Mouse (Mus musculus) lung, embryonic 14.5 days (tissue): ENCODE data around the gene Lrch3. TPM values are rescaled to one million over a fixed set of nuclear protein-coding genes. Genes with fewer than 3 reads are reported as not detected.

Experiments used
- ATAC-seq: fragments of 200-750 bp; cut with Nextera tagmentation; 2 replicates; pipeline ENCODE4 v1.8.0; 2017; ENCODE audit warnings: mild to moderate bottlenecking, moderate TSS enrichment, moderate library complexity; ENCODE audit not compliant: insufficient read depth
- DNase-seq: peaks from one replicate; pipeline ENCODE4 v3.0.0-alpha.2; 2015
- H3K27ac ChIP-seq: fragments of 300-500 bp; sonication (generic); 2 replicates; pipeline ENCODE4 v1.5.1; 2014; ENCODE audit warnings: low read depth, mild to moderate bottlenecking, moderate library complexity
- H3K27me3 ChIP-seq: fragments of 300-500 bp; sonication (generic); 2 replicates; pipeline ENCODE4 v1.6.1; 2014; ENCODE audit warnings: low read length, control low read depth; ENCODE audit not compliant: insufficient read depth
- H3K36me3 ChIP-seq: fragments of 300-500 bp; sonication (generic); 2 replicates; pipeline ENCODE4 v1.6.1; 2014; ENCODE audit warnings: control low read depth; ENCODE audit not compliant: insufficient read depth
- H3K4me1 ChIP-seq: fragments of 300-500 bp; sonication (generic); 2 replicates; pipeline ENCODE4 v1.6.1; 2014; ENCODE audit warnings: antibody characterized with exemption, control low read depth; ENCODE audit not compliant: insufficient read depth
- H3K4me2 ChIP-seq: fragments of 300-500 bp; sonication (generic); 2 replicates; pipeline ENCODE4 v1.6.1; 2014; ENCODE audit warnings: mild to moderate bottlenecking
- H3K4me3 ChIP-seq: fragments of 300-500 bp; sonication (generic); 2 replicates; pipeline ENCODE4 v1.5.1; 2014; ENCODE audit warnings: low read depth, low read length
- H3K9ac ChIP-seq: fragments of 300-500 bp; sonication (generic); 2 replicates; pipeline ENCODE4 v1.6.1; 2014
- H3K9me3 ChIP-seq: fragments of 300-500 bp; sonication (generic); 2 replicates; pipeline ENCODE4 v1.6.1; 2016; ENCODE audit warnings: low read depth, low read length, control low read depth
- CTCF ChIP-seq: IDR thresholded peaks from 2 replicates; pipeline ENCODE4 v1.5.1; 2016; ENCODE audit warnings: antibody characterized with exemption, low read depth
- WGBS: fragments of 180-500 bp; shearing (Covaris S2); extraction: QIAGEN DNeasy Blood & Tissue Kit; methylation state at CpG from one replicate; pipeline ENCODE4 v1.1.7; 2014; 5-methylcytosine and 5-hydroxymethylcytosine counted together
- polyA plus RNA-seq: library from polyadenylated mRNA; unstranded; fragments of >200 nt; fragmentation: Nextera tagmentation; extraction: Ambion mirVana; gene quantifications from 2 replicates; pipeline ENCODE4 v1.2.1, GENCODE M21; 2014

Gene Lrch3
- polyA plus RNA-seq, 1 experiment from 2014 or later, result 26.9 TPM

DNA sequence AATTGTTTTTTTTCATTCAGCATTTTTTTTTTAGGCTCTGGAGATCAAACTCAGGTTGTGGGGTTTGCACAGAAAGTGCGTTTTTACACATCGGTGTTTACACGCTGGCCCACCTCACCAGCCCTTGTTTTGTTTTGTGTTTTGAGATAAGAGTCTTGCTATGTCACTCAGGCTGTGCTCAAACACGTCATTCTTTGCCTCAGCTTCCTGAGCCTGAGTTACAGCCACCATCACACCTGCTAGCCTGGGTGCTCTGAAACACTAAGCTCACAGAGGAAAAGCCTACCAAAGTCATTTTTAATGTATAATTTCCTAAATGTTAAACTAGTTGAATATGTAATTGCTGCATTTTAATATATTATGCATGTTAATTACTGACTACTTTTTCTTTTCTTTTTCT lies 67.5 kb downstream of the Lrch3 start:
- peaks cover 64% of the 10 kb centered on the region for H3K36me3 ChIP-seq

GRCm38 (mm10) chr16:32984631-32985030 lies 70.7 kb downstream of the Lrch3 start:
- no peak for DNase-seq
- Histone ChIP-seq H3K4me1 (no peaks in the 10 kb centered on the region), H3K36me3 (peaks cover 57% of the 10 kb centered on the region), H3K9ac (no peak overlapping the region), H3K4me3 (no peak overlapping the region), H3K27me3 (no peaks in the 10 kb centered on the region), H3K9me3 (no peaks in the 10 kb centered on the region), H3K4me2 (no peak overlapping the region), H3K27ac (no peak overlapping the region)
- TF ChIP-seq CTCF, result no peak
- 95% methylated on average over 2 of the region's 2 CpGs for WGBS
- no peak for ATAC-seq

More for the DNA sequence above, 67.5 kb downstream of the Lrch3 start:
- no peak for DNase-seq
- H3K27ac ChIP-seq, result no peak overlapping the region
- no peaks in the 10 kb centered on the region for H3K4me1 ChIP-seq
- H3K9ac ChIP-seq, result no peak overlapping the region
- WGBS, result 83% methylated on average over 4 of the region's 4 CpGs
- TF ChIP-seq CTCF, result no peak
- H3K27me3 ChIP-seq, result no peaks in the 10 kb centered on the region
- H3K4me3 ChIP-seq, result no peak overlapping the region
- ATAC-seq, result no peak
- no peak overlapping the region for H3K4me2 ChIP-seq
- no peaks in the 10 kb centered on the region for H3K9me3 ChIP-seq

- H3K4me2 ChIP-seq, result no peak overlapping the region
- DNase-seq (no peak), ATAC-seq (no peak)
- no peak overlapping the region for H3K4me3 ChIP-seq
- no peak overlapping the region for H3K27ac ChIP-seq
- H3K9ac ChIP-seq, result no peak overlapping the region
- TF ChIP-seq CTCF, result no peak
- peaks cover 69% of the 10 kb centered on the region for H3K36me3 ChIP-seq
- H3K4me1 ChIP-seq, result no peaks in the 10 kb centered on the region
- 92% methylated on average over 5 of the region's 5 CpGs for WGBS
- H3K9me3 ChIP-seq, result no peaks in the 10 kb centered on the region
- no peaks in the 10 kb centered on the region for H3K27me3 ChIP-seq
Observed at GRCm38 (mm10) chr16:32992158-32992557, 78.3 kb downstream of the Lrch3 start.

DNA sequence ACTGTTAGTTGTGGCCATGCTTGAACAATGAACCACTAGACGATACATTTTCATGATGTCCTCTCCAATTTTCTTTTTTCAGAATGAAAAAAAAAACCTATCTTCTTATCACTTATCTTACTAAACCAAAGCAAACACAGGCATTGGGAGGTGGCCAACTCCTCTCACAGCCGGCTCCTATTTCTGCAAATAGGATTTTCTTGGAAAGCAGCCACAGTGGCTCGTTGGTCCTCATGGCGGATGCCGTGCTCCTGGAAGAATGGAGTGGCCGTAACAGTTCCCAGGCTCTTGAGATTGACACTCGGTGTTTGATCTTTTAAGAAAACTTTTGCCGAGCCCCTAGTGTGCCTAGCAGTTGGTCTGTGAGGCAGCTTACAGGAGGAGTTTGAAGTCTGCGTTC lies 91.3 kb downstream of the Lrch3 start:
- Histone ChIP-seq H3K9me3 (no peaks in the 10 kb centered on the region), H3K4me2 (peak overlapping the region; percentile 5), H3K27me3 (no peaks in the 10 kb centered on the region), H3K36me3 (peaks cover 59% of the 10 kb centered on the region), H3K27ac (peak overlapping the region; percentile 1; the same call in 1 of the 2 replicates), H3K9ac (no peak overlapping the region), H3K4me1 (peaks cover 9% of the 10 kb centered on the region; the same call in 1 of the 2 replicates), H3K4me3 (no peak overlapping the region)
- ATAC-seq (peak; percentile 82), DNase-seq (peak; percentile 96)
- 9% methylated on average over 9 of the region's 9 CpGs for WGBS
- TF ChIP-seq CTCF, result no peak

DNA sequence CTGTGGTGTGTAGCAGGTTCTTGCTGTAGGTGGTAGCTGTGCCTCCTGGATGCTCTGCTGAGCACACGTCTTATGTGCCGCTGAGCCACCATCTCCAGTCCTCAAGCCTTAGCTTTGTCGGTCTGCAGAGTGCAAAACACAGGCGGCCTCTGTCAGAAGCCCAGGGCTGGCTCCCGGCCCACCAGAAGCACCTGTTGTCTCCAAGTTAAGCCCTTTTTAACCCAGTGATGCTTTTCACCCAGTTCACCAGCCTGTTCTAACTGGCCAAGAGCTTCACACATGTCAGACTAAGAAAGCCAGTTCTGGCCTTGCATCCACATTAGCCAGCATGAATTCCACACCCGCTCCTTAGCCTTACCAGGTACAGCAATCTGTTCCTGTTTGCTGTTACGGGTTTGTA lies 93.0 kb downstream of the Lrch3 start:
- Histone ChIP-seq H3K36me3 (peaks cover 58% of the 10 kb centered on the region), H3K9ac (no peak overlapping the region), H3K4me1 (peaks cover 9% of the 10 kb centered on the region; the same call in 1 of the 2 replicates), H3K9me3 (no peaks in the 10 kb centered on the region), H3K4me3 (no peak overlapping the region), H3K27me3 (no peaks in the 10 kb centered on the region), H3K27ac (peak overlapping the region; percentile 36; the same call in 1 of the 2 replicates), H3K4me2 (no peak overlapping the region)
- ATAC-seq, result peak; percentile 23; the same call in 1 of the 2 replicates
- no peak for DNase-seq
- no peak for TF ChIP-seq CTCF
- 77% methylated on average over 7 of the region's 7 CpGs for WGBS

DNA sequence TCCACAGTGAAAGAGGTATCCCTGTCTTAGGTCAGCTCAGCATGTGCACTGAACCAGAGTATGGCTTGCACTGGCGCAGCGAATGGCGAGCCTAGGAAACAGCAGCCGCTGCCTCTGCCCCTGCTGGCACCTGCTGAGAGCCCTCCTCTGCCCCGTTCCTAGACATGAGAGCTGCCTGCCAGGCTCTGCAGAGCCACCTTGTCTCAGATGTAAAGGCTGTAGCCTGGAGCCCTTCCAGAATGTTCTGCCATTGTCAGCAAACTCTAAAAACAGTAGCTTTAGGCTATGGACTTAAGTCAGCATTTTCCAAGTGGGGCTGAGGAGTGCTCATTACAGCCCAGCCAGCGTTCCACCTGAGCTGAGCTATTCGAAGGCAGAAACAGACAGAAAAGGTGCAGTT lies 93.5 kb downstream of the Lrch3 start:
- Histone ChIP-seq H3K27me3 (no peaks in the 10 kb centered on the region), H3K4me1 (peaks cover 9% of the 10 kb centered on the region; the same call in 1 of the 2 replicates), H3K4me2 (no peak overlapping the region), H3K4me3 (no peak overlapping the region), H3K9me3 (no peaks in the 10 kb centered on the region), H3K36me3 (peaks cover 63% of the 10 kb centered on the region), H3K27ac (no peak overlapping the region), H3K9ac (no peak overlapping the region)
- WGBS, result 84% methylated on average over 7 of the region's 7 CpGs
- ATAC-seq (no peak), DNase-seq (no peak)
- no peak for TF ChIP-seq CTCF

- H3K27ac ChIP-seq, result no peak overlapping the region
- 91% methylated on average over 6 of the region's 6 CpGs for WGBS
- no peaks in the 10 kb centered on the region for H3K9me3 ChIP-seq
- no peak overlapping the region for H3K4me2 ChIP-seq
- peaks cover 69% of the 10 kb centered on the region for H3K36me3 ChIP-seq
- DNase-seq (no peak), ATAC-seq (no peak)
- H3K9ac ChIP-seq, result no peak overlapping the region
- H3K27me3 ChIP-seq, result no peaks in the 10 kb centered on the region
- H3K4me1 ChIP-seq, result peaks cover 8% of the 10 kb centered on the region; the same call in 1 of the 2 replicates
- no peak for TF ChIP-seq CTCF
- no peak overlapping the region for H3K4me3 ChIP-seq
Observed at GRCm38 (mm10) chr16:33010166-33010565, 96.3 kb downstream of the Lrch3 start.
